Mouse (Mus musculus): ENCODE data around the gene Kremen1. TPM values are rescaled to one million over a fixed set of nuclear protein-coding genes. Genes with fewer than 3 reads are reported as not detected.

Kremen1 gene
- 10 to 100 TPM; 73.4 to 80.7 TPM for total RNA-seq (2021)

DNA sequence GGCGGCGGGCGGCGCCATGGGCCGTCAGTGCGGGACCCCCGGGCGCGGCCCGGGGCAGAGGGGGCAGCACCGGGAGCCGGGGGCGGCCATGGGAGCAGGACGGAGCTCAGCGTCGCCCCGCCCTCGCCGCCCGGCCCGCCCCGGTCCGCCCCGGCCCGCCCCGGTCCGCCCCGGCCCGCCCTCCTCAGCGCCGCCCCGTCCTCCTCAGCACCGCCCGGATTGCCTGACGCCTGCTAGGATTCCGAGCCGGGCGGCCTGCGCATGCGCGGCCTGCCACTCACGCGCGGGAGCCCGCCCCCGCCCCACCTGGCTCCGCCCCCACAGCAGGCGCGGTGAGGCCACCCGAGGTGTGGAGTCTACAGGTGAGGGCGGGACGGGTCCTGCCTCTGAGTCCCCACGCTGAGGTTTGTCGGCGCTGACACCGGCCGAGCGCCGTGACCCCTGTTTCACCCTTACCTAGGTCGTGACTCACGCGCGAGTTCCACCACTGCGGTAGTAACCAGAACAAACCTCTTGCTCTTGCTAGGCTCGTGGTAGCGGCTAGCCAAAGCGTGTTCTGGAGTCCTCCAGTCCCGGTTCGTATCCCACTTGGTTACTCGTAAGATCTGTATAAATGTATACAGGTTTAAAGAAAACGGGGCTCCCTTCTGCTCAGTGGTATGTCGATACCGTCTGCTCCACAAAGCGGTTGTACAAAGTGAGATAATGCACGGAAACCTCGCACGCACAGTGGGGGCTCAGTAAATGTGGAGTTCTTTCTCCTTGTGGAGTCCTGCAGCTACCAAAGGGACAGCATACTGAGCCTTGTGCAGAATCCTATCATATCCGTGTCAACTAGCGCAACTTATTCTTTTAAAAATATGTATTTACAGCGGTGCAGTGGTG lies at the start of gene Kremen1:
Gene Kremen1, minus strand, starts transcription at position 51 of the 885 bp plus-strand sequence.
- intact Hi-C loops (cut with DNase I) = loop anchor here (2.0 kb wide), 1 partner anchor 17 kb away; no protein-coding TSS in a partner anchor
- DNase-seq = peak; percentile 94

GRCm38 (mm10) chr11:5307024-5307905 lies 45.9 kb upstream of the Kremen1 start:
- intact Hi-C loops (cut with DNase I) = no loop called here
- no peak for DNase-seq

- intact Hi-C loops (cut with DNase I) = no loop called here
- DNase-seq = no peak
Measured at GRCm38 (mm10) chr11:5306017-5306416, 44.7 kb upstream of the Kremen1 start.

DNA sequence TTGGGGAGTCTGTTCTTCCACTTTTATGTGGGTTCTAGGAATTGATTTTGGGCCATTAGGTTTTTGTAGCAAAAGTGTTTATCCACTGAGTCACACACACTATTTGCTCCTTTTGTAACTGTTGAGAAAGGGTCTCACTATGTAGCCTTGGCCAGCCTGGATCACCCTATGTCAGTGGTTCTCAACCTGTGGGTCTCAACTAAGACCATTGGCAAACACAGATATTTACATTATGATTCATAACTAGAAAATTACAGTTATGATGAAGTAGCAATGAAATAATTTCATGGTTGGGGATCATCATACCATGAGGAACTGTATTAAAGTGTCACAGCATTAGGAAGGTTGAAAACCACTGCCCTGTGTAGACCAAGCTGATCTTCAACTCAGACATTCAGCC lies 43.2 kb upstream of the Kremen1 start:
- no peak for DNase-seq
- intact Hi-C loops (cut with DNase I) = no loop called here

- no peak for DNase-seq
- intact Hi-C loops (cut with DNase I) = no loop called here
Measured at GRCm38 (mm10) chr11:5298007-5298372, 36.6 kb upstream of the Kremen1 start.

GRCm38 (mm10) chr11:5297148-5298006 lies 36.0 kb upstream of the Kremen1 start:
- intact Hi-C loops (cut with DNase I) = no loop called here
- peak; percentile 69 to 80 for DNase-seq

- no peak for DNase-seq
- intact Hi-C loops (cut with DNase I) = no loop called here
Measured at GRCm38 (mm10) chr11:5296576-5297115, 35.3 kb upstream of the Kremen1 start.

DNA sequence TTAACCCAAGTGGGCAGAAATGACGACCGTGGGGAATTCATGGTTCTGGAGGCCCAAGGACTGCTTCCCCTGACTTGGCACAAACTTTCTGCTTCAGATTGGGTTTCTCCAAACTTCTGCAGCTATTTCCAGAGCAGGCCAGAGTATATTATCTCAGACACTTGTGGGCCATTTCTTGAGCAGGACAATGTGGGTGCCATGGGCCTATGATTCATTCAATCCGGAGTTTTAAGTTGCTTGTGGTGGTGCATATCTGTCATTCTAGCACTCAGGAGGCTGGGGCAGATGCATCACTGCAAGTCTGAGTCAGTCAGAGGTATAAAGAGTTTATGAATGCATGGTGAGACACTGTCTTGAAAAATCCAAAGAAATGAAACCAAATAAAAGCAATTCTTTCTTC lies 33.4 kb upstream of the Kremen1 start:
- no peak for DNase-seq
- intact Hi-C loops (cut with DNase I) = loop anchor here (5.0 kb wide), 1 partner anchor 157 kb away; no protein-coding TSS in a partner anchor

DNA sequence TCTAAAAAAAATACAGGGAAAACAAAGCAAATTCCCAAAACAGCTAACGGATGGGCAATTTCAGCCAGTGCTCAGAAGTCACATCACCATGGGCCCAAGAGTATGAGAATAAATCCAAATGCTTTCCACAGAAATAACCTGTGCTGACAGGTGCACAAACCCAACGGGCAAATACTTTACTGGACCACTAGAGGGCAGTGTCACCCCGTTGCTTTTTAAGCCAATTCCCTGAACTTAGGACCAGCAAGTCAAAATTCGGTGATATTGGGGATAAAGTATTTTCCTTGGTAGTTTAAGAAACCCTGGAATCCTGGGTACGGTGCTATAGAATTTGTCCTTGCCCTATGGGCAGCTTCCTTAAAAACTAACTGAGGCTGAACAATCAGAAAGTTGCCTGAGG lies 29.3 kb upstream of the Kremen1 start:
- intact Hi-C loops (cut with DNase I) = loop anchor here (1.0 to 5.0 kb wide), 2 partner anchors 162 to 184 kb away; no protein-coding TSS in a partner anchor

GRCm38 (mm10) chr11:5289826-5290580 lies 28.6 kb upstream of the Kremen1 start:
- peak in 1 of 2 experiments; percentile 38 for DNase-seq
- intact Hi-C loops (cut with DNase I) = loop anchor here (1.0 to 5.0 kb wide), 4 partner anchors 162 to 337 kb away; no protein-coding TSS in a partner anchor

More for the DNA sequence above, 29.3 kb upstream of the Kremen1 start:
- peak; percentile 69 to 87 for DNase-seq

GRCm38 (mm10) chr11:5283987-5284386 lies 22.6 kb upstream of the Kremen1 start:
- no peak for DNase-seq
- intact Hi-C loops (cut with DNase I) = no loop called here

DNA sequence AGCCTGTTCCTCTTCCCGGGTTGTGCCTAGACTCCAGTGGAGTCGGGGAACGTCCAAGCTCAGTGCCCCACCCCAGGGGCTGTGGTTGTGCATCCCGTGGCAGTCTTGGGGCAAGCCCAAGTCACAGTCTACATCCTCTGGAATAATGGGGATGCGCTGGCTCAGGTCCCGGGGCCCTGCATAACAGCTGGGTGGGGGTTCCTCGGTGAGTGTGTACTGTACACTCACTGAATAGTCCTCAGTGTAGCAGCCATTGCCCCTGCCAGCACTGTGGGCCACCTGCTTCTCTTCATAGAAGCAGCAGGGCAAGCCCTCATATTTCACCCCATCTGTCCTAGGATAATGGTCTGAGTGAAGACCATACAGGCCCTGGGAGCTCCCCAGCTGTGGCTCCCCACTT lies 19.6 kb upstream of the Kremen1 start:
- intact Hi-C loops (cut with DNase I) = no loop called here
- DNase-seq = no peak

GRCm38 (mm10) chr11:5278463-5278862 lies 17.1 kb upstream of the Kremen1 start:
- intact Hi-C loops (cut with DNase I) = no loop called here
- DNase-seq = no peak

DNA sequence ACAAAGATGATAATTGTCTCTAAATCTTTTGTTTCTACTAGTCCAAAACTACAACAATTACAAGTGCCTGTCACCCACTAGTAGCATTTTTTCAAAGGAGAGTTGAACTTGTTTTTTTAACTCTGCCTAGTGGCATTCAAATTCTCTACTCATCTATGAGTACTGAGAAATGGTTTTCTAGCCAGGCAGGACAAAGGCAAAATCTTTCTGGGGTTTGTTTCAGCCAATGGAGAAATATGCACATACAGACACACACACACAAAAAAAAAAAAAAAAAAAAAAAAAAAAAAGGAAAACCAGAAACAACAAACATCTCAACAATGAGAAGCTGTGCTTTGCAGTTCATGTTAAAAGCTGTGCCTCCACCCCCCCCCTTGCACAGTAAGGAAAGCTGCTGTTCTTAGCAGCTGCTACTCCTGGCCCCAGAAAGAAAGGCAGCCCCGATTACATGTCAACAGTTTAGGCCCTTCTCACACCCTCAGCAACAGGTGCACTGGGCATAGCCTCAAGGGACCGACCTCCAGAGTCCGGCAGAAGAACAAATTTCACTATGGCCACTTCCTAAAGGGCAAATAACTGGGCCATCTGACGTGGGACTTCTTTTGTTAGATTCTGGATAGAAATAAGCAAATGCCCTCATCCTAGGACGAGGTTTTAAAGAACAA lies 16.1 kb upstream of the Kremen1 start:
- no peak for DNase-seq

GRCm38 (mm10) chr11:5275216-5275615 lies 13.9 kb upstream of the Kremen1 start:
- no peak for DNase-seq
- intact Hi-C loops (cut with DNase I) = no loop called here

More for the DNA sequence above, 16.1 kb upstream of the Kremen1 start:
- intact Hi-C loops (cut with DNase I) = no loop called here

DNA sequence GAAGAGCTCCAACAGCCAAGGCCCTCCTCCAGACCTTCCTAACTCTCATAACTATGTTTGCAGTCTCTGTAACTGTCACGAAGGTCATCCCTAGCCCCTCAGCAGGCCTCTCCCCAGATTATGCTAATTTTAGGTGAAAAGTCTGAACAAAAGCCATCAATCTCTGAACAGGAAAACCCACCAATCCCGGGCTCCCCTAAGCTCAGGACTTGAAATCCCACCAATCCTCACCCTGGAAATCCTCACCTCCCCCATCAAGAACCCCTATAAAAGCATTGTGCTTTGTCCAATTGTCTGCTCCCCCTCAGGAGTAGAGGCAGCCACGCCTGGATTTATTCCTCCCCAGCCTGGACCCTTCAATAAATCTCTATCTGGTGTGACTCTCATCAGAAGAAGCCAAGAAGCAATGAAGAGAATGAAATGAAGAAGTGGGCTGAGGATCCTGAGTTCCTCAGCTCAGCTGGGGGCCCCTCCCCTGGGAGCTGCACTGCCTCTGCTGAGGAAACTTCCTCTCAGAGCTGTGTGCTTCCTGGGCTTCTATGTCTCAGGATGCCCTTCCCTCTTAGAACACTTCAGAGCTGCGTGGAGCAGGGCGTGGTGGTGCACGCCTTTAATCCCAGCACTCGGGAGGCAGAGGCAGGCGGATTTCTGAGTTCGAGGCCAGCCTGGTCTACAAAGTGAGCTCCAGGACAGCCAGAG lies 11.3 kb upstream of the Kremen1 start:
- no peak for DNase-seq
- intact Hi-C loops (cut with DNase I) = loop anchor here (5.0 kb wide), 1 partner anchor 155 kb away; no protein-coding TSS in a partner anchor

DNA sequence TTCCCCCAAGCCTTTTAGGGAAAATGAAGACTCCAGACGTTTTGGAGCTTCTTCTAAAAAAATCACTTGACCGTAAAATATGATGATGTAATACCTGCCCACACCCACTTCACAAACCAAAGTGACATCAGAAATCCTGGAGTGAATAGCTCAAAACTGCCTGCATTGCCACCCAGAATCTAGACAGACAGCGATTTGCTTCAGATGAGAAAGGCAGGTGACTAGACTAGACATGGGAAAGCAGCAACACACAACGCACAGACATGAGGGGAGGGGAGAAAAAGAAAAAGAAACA lies 10.7 kb upstream of the Kremen1 start:
- intact Hi-C loops (cut with DNase I) = loop anchor here (5.0 kb wide), 1 partner anchor 155 kb away; no protein-coding TSS in a partner anchor
- DNase-seq = no peak
